Mouse (Mus musculus): ENCODE results near the gene St6galnac4. TPM values are rescaled to one million over a fixed set of nuclear protein-coding genes. Genes with fewer than 3 reads are reported as not detected.

St6galnac4 gene
- polyA plus RNA-seq, 1 experiment from 2014 or later, result 35.1 TPM

DNA sequence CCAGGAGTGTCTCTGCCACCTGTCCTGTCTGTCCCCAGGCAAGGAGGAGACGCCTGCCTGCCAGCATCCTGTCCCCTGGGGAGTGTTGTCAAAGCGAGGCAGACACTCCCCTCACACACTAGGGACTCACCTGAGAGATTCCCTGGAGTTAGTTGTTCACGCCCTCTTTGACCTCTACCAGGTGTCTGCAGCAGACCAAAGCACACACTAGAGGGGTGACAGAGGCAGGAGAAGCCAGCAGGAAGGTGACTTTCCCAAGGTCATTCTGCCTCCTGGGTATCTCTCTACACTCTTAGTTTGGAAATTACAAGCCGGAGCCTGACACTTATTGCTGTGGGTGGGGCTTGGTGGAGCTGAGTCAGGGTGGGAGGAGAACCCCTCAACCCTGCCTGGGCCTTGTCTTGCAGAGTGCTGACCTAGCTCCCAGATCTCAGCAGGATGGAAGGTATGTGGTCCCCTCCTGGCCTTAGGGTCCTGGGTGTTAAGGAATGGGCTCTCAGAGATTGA lies 41.2 kb downstream of the St6galnac4 start:
- Histone ChIP-seq H3K27me3 (ENCODE audit: control insufficient read depth, insufficient read depth, low read length) (no peaks in the 10 kb centered on the region), H3K9me3 (ENCODE audit: control insufficient read depth, low read length) (no peaks in the 10 kb centered on the region), H3K4me3 (ENCODE audit: low read depth, low read length) (no peak overlapping the region), H3K4me1 (ENCODE audit: control insufficient read depth, insufficient read depth, low read length) (peaks cover 38% of the 10 kb centered on the region), H3K4me2 (ENCODE audit: low read depth, low read length) (no peak overlapping the region), H3K36me3 (ENCODE audit: control insufficient read depth, insufficient read depth, low read length) (no peaks in the 10 kb centered on the region), H3K27ac (ENCODE audit: low read depth, low read length) (peak overlapping the region; percentile 7; the same call in 1 of the 2 replicates), H3K9ac (replicated peaks; ENCODE audit: low read depth, low read length) (no peak overlapping the region)
- ATAC-seq (ENCODE audit: low read depth), result no peak
- WGBS, result 56% methylated on average over 4 of the region's 4 CpGs

- H3K27ac ChIP-seq (ENCODE audit: low read depth, low read length), result peak overlapping the region; percentile 48; the same call in 1 of the 2 replicates
- ATAC-seq (ENCODE audit: low read depth), result peak; percentile 29; the same call in 1 of the 2 replicates
- no peaks in the 10 kb centered on the region for H3K27me3 ChIP-seq (ENCODE audit: control insufficient read depth, insufficient read depth, low read length)
- H3K36me3 ChIP-seq (ENCODE audit: control insufficient read depth, insufficient read depth, low read length), result no peaks in the 10 kb centered on the region
- H3K4me1 ChIP-seq (ENCODE audit: control insufficient read depth, insufficient read depth, low read length), result peaks cover 38% of the 10 kb centered on the region
- no peak overlapping the region for H3K4me3 ChIP-seq (ENCODE audit: low read depth, low read length)
- H3K9ac ChIP-seq (replicated peaks; ENCODE audit: low read depth, low read length), result no peak overlapping the region
- H3K9me3 ChIP-seq (ENCODE audit: control insufficient read depth, low read length), result no peaks in the 10 kb centered on the region
- WGBS, result 26% methylated on average over 5 of the region's 5 CpGs
- no peak overlapping the region for H3K4me2 ChIP-seq (ENCODE audit: low read depth, low read length)
Measured at GRCm38 (mm10) chr2:32628729-32629128, 41.8 kb downstream of the St6galnac4 start.

- H3K4me1 ChIP-seq (ENCODE audit: control insufficient read depth, insufficient read depth, low read length), result peaks cover 38% of the 10 kb centered on the region
- H3K36me3 ChIP-seq (ENCODE audit: control insufficient read depth, insufficient read depth, low read length), result no peaks in the 10 kb centered on the region
- no peak overlapping the region for H3K4me3 ChIP-seq (ENCODE audit: low read depth, low read length)
- peak overlapping the region; percentile 7; the same call in 1 of the 2 replicates for H3K4me2 ChIP-seq (ENCODE audit: low read depth, low read length)
- ATAC-seq (ENCODE audit: low read depth), result peak; percentile 64
- H3K27ac ChIP-seq (ENCODE audit: low read depth, low read length), result peak overlapping the region; percentile 48; the same call in 1 of the 2 replicates
- no peak overlapping the region for H3K9ac ChIP-seq (replicated peaks; ENCODE audit: low read depth, low read length)
- H3K27me3 ChIP-seq (ENCODE audit: control insufficient read depth, insufficient read depth, low read length), result no peaks in the 10 kb centered on the region
- 35% methylated on average over 9 of the region's 9 CpGs for WGBS
- no peaks in the 10 kb centered on the region for H3K9me3 ChIP-seq (ENCODE audit: control insufficient read depth, low read length)
Measured at GRCm38 (mm10) chr2:32629276-32629976, 42.5 kb downstream of the St6galnac4 start.

- Histone ChIP-seq H3K27ac (ENCODE audit: low read depth, low read length) (no peak overlapping the region), H3K4me1 (ENCODE audit: control insufficient read depth, insufficient read depth, low read length) (peaks cover 37% of the 10 kb centered on the region)
Measured at GRCm38 (mm10) chr2:32630036-32630435, 43.1 kb downstream of the St6galnac4 start.

DNA sequence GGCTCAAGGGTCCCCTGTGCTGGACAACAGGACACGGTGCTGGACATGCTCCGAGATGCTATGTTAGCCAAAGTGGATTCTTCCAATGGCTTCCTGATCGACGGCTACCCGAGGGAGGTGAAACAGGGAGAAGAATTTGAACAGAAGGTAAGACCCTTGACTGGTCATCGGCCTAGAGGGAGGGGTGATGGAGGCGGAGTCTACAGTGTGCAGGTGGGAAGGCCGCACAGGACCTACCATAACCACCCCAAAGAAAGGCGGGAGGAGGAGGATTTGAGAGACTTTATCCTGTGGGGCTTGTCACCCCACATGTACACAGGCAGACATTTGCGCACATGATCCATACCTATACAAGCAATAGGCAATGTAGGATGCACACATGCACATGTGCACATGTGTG lies 44.2 kb downstream of the St6galnac4 start:
- WGBS, result 88% methylated on average over 10 of the region's 10 CpGs
- no peak for ATAC-seq (ENCODE audit: low read depth)
- Histone ChIP-seq H3K36me3 (ENCODE audit: control insufficient read depth, insufficient read depth, low read length) (no peaks in the 10 kb centered on the region), H3K4me3 (ENCODE audit: low read depth, low read length) (no peak overlapping the region), H3K9me3 (ENCODE audit: control insufficient read depth, low read length) (no peaks in the 10 kb centered on the region), H3K27ac (ENCODE audit: low read depth, low read length) (no peak overlapping the region), H3K27me3 (ENCODE audit: control insufficient read depth, insufficient read depth, low read length) (no peaks in the 10 kb centered on the region), H3K4me2 (ENCODE audit: low read depth, low read length) (no peak overlapping the region), H3K4me1 (ENCODE audit: control insufficient read depth, insufficient read depth, low read length) (peaks cover 28% of the 10 kb centered on the region), H3K9ac (replicated peaks; ENCODE audit: low read depth, low read length) (no peak overlapping the region)

More at GRCm38 (mm10) chr2:32630036-32630435, 43.1 kb downstream of the St6galnac4 start:
- H3K4me2 ChIP-seq (ENCODE audit: low read depth, low read length), result peak overlapping the region; percentile 7; the same call in 1 of the 2 replicates
- no peaks in the 10 kb centered on the region for H3K9me3 ChIP-seq (ENCODE audit: control insufficient read depth, low read length)
- no peaks in the 10 kb centered on the region for H3K36me3 ChIP-seq (ENCODE audit: control insufficient read depth, insufficient read depth, low read length)
- 73% methylated on average over 8 of the region's 9 CpGs for WGBS
- no peaks in the 10 kb centered on the region for H3K27me3 ChIP-seq (ENCODE audit: control insufficient read depth, insufficient read depth, low read length)
- H3K9ac ChIP-seq (replicated peaks; ENCODE audit: low read depth, low read length), result no peak overlapping the region
- H3K4me3 ChIP-seq (ENCODE audit: low read depth, low read length), result no peak overlapping the region
- no peak for ATAC-seq (ENCODE audit: low read depth)

DNA sequence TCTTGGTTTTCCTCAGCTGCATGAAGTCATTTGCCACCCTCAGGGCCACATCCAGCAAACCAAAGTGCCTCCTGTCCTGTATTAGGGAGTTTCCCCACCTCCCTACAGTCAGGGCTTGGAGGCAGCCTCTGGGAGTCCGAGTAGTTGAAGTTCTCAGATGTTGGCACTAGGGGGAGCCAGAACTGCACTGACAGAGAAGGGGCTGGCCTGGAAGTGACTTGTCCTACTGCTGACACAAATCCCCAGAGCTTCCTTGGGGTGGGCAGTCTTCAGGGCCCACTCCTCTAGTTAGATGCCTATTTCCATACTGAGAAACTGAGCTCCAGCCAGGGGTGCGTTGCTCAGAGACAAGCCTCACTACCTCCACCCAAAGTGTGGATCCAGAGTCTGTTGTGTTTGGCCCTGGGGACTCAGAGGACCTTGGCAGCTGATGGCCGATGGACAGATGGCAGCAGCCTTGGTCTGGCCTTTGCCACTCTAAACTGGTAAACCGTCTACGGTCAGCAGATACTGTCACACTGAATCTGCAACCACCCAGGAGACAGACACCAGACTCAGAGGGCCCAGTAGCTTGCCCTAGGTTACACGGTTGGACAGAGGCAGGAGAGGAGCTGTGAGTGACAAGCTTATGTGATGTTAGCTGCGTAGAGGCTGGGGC lies 45.0 kb downstream of the St6galnac4 start:
- Histone ChIP-seq H3K4me1 (ENCODE audit: control insufficient read depth, insufficient read depth, low read length) (peaks cover 19% of the 10 kb centered on the region), H3K27me3 (ENCODE audit: control insufficient read depth, insufficient read depth, low read length) (no peaks in the 10 kb centered on the region), H3K4me2 (ENCODE audit: low read depth, low read length) (no peak overlapping the region), H3K36me3 (ENCODE audit: control insufficient read depth, insufficient read depth, low read length) (no peaks in the 10 kb centered on the region), H3K27ac (ENCODE audit: low read depth, low read length) (no peak overlapping the region), H3K9me3 (ENCODE audit: control insufficient read depth, low read length) (no peaks in the 10 kb centered on the region), H3K9ac (replicated peaks; ENCODE audit: low read depth, low read length) (no peak overlapping the region), H3K4me3 (ENCODE audit: low read depth, low read length) (no peak overlapping the region)
- WGBS, result 50% methylated on average over 7 of the region's 7 CpGs
- no peak; the same call in 1 of the 2 replicates for ATAC-seq (ENCODE audit: low read depth)

GRCm38 (mm10) chr2:32633660-32634059 lies 46.8 kb downstream of the St6galnac4 start:
- WGBS, result 88% methylated on average over 5 of the region's 5 CpGs
- peaks cover 7% of the 10 kb centered on the region for H3K4me1 ChIP-seq (ENCODE audit: control insufficient read depth, insufficient read depth, low read length)
- no peak for ATAC-seq (ENCODE audit: low read depth)
- H3K9ac ChIP-seq (replicated peaks; ENCODE audit: low read depth, low read length), result no peak overlapping the region
- no peak overlapping the region for H3K4me3 ChIP-seq (ENCODE audit: low read depth, low read length)
- no peak overlapping the region for H3K27ac ChIP-seq (ENCODE audit: low read depth, low read length)
- H3K4me2 ChIP-seq (ENCODE audit: low read depth, low read length), result no peak overlapping the region
- H3K36me3 ChIP-seq (ENCODE audit: control insufficient read depth, insufficient read depth, low read length), result no peaks in the 10 kb centered on the region
- no peaks in the 10 kb centered on the region for H3K27me3 ChIP-seq (ENCODE audit: control insufficient read depth, insufficient read depth, low read length)
- no peaks in the 10 kb centered on the region for H3K9me3 ChIP-seq (ENCODE audit: control insufficient read depth, low read length)

- H3K4me3 ChIP-seq (ENCODE audit: low read depth, low read length), result no peak overlapping the region
- no peaks in the 10 kb centered on the region for H3K9me3 ChIP-seq (ENCODE audit: control insufficient read depth, low read length)
- no peak for ATAC-seq (ENCODE audit: low read depth)
- H3K36me3 ChIP-seq (ENCODE audit: control insufficient read depth, insufficient read depth, low read length), result no peaks in the 10 kb centered on the region
- 87% methylated on average over 10 of the region's 10 CpGs for WGBS
- no peak overlapping the region for H3K9ac ChIP-seq (replicated peaks; ENCODE audit: low read depth, low read length)
- no peak overlapping the region for H3K4me2 ChIP-seq (ENCODE audit: low read depth, low read length)
- no peak overlapping the region for H3K27ac ChIP-seq (ENCODE audit: low read depth, low read length)
- H3K27me3 ChIP-seq (ENCODE audit: control insufficient read depth, insufficient read depth, low read length), result no peaks in the 10 kb centered on the region
- H3K4me1 ChIP-seq (ENCODE audit: control insufficient read depth, insufficient read depth, low read length), result no peaks in the 10 kb centered on the region
Measured at GRCm38 (mm10) chr2:32634277-32635105, 47.6 kb downstream of the St6galnac4 start.
